Comparison of ENCODE assay signal across 27 mouse cellular contexts in genomic region chr1:68832101-68832500, GRCm38 (mm10).
DNase-seq lines count a peak whose midpoint lies in the region; ATAC-seq and TF ChIP-seq lines count a peak whose summit lies in the region.
"Had no signal": no experiment of that assay in that cellular context is flagged by ENCODE, and none has a peak within 500 bp of the region (broad histone marks: within the 10 kb centered on the region; RNA-seq: fewer than 3 reads in every experiment).

No protein-coding gene starts in this region.

- H3K9me3 ChIP-seq in liver, embryonic 12.5 days (replicated peaks) = no peaks in the 10 kb centered on the region
- no peaks in the 10 kb centered on the region for H3K9me3 ChIP-seq in midbrain, postnatal 0 days (ENCODE audit: low read length)
- H3K9me3 ChIP-seq: embryonic facial prominence, embryonic 15.5 days; heart, embryonic 13.5 days; hindbrain, embryonic 12.5 days; limb, embryonic 10.5 days; neural tube, embryonic 15.5 days had no signal

- no peaks in the 10 kb centered on the region for H3K27me3 ChIP-seq in liver, adult 2 months (ENCODE audit: control insufficient read depth, insufficient read depth, low read length)
- no peaks in the 10 kb centered on the region for H3K27me3 ChIP-seq in liver, embryonic 12.5 days (replicated peaks)
- no peaks in the 10 kb centered on the region for H3K27me3 ChIP-seq in midbrain, postnatal 0 days (ENCODE audit: insufficient read depth, low read length)
- H3K27me3 ChIP-seq: embryonic facial prominence, embryonic 15.5 days; heart, embryonic 13.5 days; hindbrain, embryonic 12.5 days; neural tube, embryonic 15.5 days had no signal

- no peaks in the 10 kb centered on the region for H3K79me2 ChIP-seq in liver, adult 2 months (ENCODE audit: control insufficient read depth, insufficient read depth, low read length)

- no peak overlapping the region for H3K4me2 ChIP-seq in liver, embryonic 12.5 days
- no peak overlapping the region for H3K4me2 ChIP-seq in midbrain, postnatal 0 days (ENCODE audit: low read depth, low read length, poor library complexity, severe bottlenecking)
- H3K4me2 ChIP-seq: embryonic facial prominence, embryonic 15.5 days; heart, embryonic 13.5 days; hindbrain, embryonic 12.5 days; neural tube, embryonic 15.5 days had no signal

- TF ChIP-seq POLR2A in liver, adult 2 months (IDR thresholded peaks at IDR 0.05; ENCODE audit: extremely low read depth, insufficient read depth, low read length) = no peak
- no peak for TF ChIP-seq POLR2A in brain, embryonic 14.5 days (IDR thresholded peaks at IDR 0.05; ENCODE audit: borderline replicate concordance, extremely low read depth, insufficient read depth, insufficient read length, poor library complexity, severe bottlenecking)

- DNase-seq in cerebellum, postnatal 14 days = peak; percentile 60 to 74
- DNase-seq in cerebellum, adult 8-10 months = no peak
- peak; percentile 6 for DNase-seq in liver, adult 2 months (ENCODE audit: extremely low read depth, low read depth, low spot score)
- DNase-seq in brain, embryonic 14.5 days (ENCODE audit: low read depth) = peak; percentile 73
- peak; percentile 78 for DNase-seq in midbrain, postnatal 0 days (ENCODE audit: low spot score)
- no peak for DNase-seq in right cerebral cortex, postnatal 4 days
- DNase-seq: adrenal gland, adult 2 months; cerebellum, adult 11 months; cerebellum, postnatal 36 days; embryo, embryonic 11 days; gastrocnemius, postnatal 36 days; heart, adult 2 months; heart, postnatal 14 days; kidney, adult 11 months; kidney, postnatal 4 days; liver; liver, postnatal 0 days; right cerebral cortex, postnatal 14 days; spleen, adult 18-20 months; thymus, postnatal 14 days had no signal

- ATAC-seq in liver, embryonic 12.5 days = no peak
- ATAC-seq in midbrain, postnatal 0 days (ENCODE audit: low FRiP score) = no peak
- ATAC-seq: liver, postnatal 0 days; lung, postnatal 0 days had no signal

- no peak for TF ChIP-seq CTCF in liver, adult 2 months (IDR thresholded peaks at IDR 0.05; ENCODE audit: low read depth, low read length)
- no peak for TF ChIP-seq CTCF in brain, embryonic 14.5 days (IDR thresholded peaks at IDR 0.05; ENCODE audit: borderline replicate concordance, extremely low read depth, insufficient read depth, insufficient read length)
- TF ChIP-seq CTCF in midbrain, postnatal 0 days (IDR thresholded peaks at IDR 0.05) = no peak

- no peaks in the 10 kb centered on the region for H3K4me1 ChIP-seq in liver, adult 2 months (ENCODE audit: control insufficient read depth, insufficient read depth, low read length)
- H3K4me1 ChIP-seq in liver, embryonic 12.5 days = no peaks in the 10 kb centered on the region
- H3K4me1 ChIP-seq in midbrain, postnatal 0 days (ENCODE audit: insufficient read depth, low read length) = no peaks in the 10 kb centered on the region
- H3K4me1 ChIP-seq: embryonic facial prominence, embryonic 15.5 days; hindbrain, embryonic 12.5 days; limb, embryonic 10.5 days; neural tube, embryonic 15.5 days had no signal

- H3K9ac ChIP-seq in liver, adult 2 months (ENCODE audit: low read depth, low read length) = no peak overlapping the region
- no peak overlapping the region for H3K9ac ChIP-seq in liver, embryonic 12.5 days
- no peak overlapping the region for H3K9ac ChIP-seq in midbrain, postnatal 0 days (replicated peaks; ENCODE audit: low read length, poor library complexity, severe bottlenecking)
- H3K9ac ChIP-seq: embryonic facial prominence, embryonic 15.5 days; heart, embryonic 13.5 days; hindbrain, embryonic 12.5 days; liver, postnatal 0 days; neural tube, embryonic 15.5 days had no signal

- no peak overlapping the region for H3K27ac ChIP-seq in liver, adult 2 months (replicated peaks; ENCODE audit: insufficient read depth, low read depth, low read length)
- H3K27ac ChIP-seq in liver, embryonic 12.5 days = no peak overlapping the region
- H3K27ac ChIP-seq in midbrain, postnatal 0 days (ENCODE audit: low read depth, low read length) = no peak overlapping the region
- H3K27ac ChIP-seq: embryonic facial prominence, embryonic 15.5 days; heart, adult 2 months; heart, embryonic 13.5 days; hindbrain, embryonic 12.5 days; limb, embryonic 10.5 days; neural tube, embryonic 15.5 days had no signal

- H3K4me3 ChIP-seq in liver, adult 2 months (ENCODE audit: insufficient read depth, low read depth, low read length) = no peak overlapping the region
- no peak overlapping the region for H3K4me3 ChIP-seq in liver, embryonic 12.5 days
- H3K4me3 ChIP-seq in midbrain, postnatal 0 days (ENCODE audit: low read depth, low read length) = no peak overlapping the region
- H3K4me3 ChIP-seq: embryonic facial prominence, embryonic 15.5 days; heart, adult 2 months; heart, embryonic 13.5 days; hindbrain, embryonic 12.5 days; limb, embryonic 10.5 days; neural tube, embryonic 15.5 days had no signal

- H3K36me3 ChIP-seq in liver, adult 2 months (ENCODE audit: control insufficient read depth, insufficient read depth, low read length) = no peaks in the 10 kb centered on the region
- H3K36me3 ChIP-seq in liver, embryonic 12.5 days = no peaks in the 10 kb centered on the region
- H3K36me3 ChIP-seq in midbrain, postnatal 0 days (ENCODE audit: insufficient read depth, low read length) = no peaks in the 10 kb centered on the region
- H3K36me3 ChIP-seq: embryonic facial prominence, embryonic 15.5 days; heart, embryonic 13.5 days; hindbrain, embryonic 12.5 days; limb, embryonic 10.5 days; neural tube, embryonic 15.5 days had no signal

Comparison
In these comparisons a context has a peak if more than half of its experiments do, and no peak if none do; other contexts are left out.
1. DNase-seq: peak in cerebellum, postnatal 14 days (2 of 2), liver, adult 2 months (single experiment), brain, embryonic 14.5 days (single experiment) and midbrain, postnatal 0 days (single experiment); none in cerebellum, adult 8-10 months (single experiment) and right cerebral cortex, postnatal 4 days (single experiment).